Mouse (Mus musculus) liver, adult 2 months (tissue): ENCODE results near the gene Psrc1. TPM values are rescaled to one million over a fixed set of nuclear protein-coding genes. Genes with fewer than 3 reads are reported as not detected.

ENCODE experiments used
- DNase-seq: peaks from one replicate; pipeline ENCODE4 v3.0.0-alpha.2; 2011; ENCODE audit warnings: low read depth, low spot score; ENCODE audit errors: extremely low read depth
- H3K27ac ChIP-seq: fragments of 200-500 bp; replicated peaks from 2 replicates; pipeline ENCODE4 v1.5.1; 2012; ENCODE audit warnings: low read depth, mild to moderate bottlenecking, control low read depth, inconsistent platforms, low read length; ENCODE audit not compliant: insufficient read depth
- H3K27me3 ChIP-seq: fragments of 200-500 bp; 2 replicates; pipeline ENCODE4 v1.6.1; 2012; ENCODE audit warnings: mild to moderate bottlenecking, moderate library complexity, low read length, inconsistent platforms; ENCODE audit not compliant: control insufficient read depth, insufficient read depth
- H3K36me3 ChIP-seq: fragments of 200-500 bp; 2 replicates; pipeline ENCODE4 v1.6.1; 2012; ENCODE audit warnings: low read length, inconsistent platforms; ENCODE audit not compliant: control insufficient read depth, insufficient read depth
- H3K4me1 ChIP-seq: fragments of 200-500 bp; 2 replicates; pipeline ENCODE4 v1.6.1; 2011; ENCODE audit warnings: low read length; ENCODE audit not compliant: control insufficient read depth, insufficient read depth
- H3K4me3 ChIP-seq: fragments of 200-500 bp; 2 replicates; pipeline ENCODE4 v1.5.1; 2011; ENCODE audit warnings: low read depth, mild to moderate bottlenecking, control low read depth, low read length, moderate library complexity; ENCODE audit not compliant: insufficient read depth
- H3K79me2 ChIP-seq: fragments of 200-500 bp; 2 replicates; pipeline ENCODE4 v1.6.1; 2012; ENCODE audit warnings: inconsistent platforms, mild to moderate bottlenecking, low read length, moderate library complexity; ENCODE audit not compliant: control insufficient read depth, insufficient read depth
- H3K9ac ChIP-seq: fragments of 200-500 bp; 2 replicates; pipeline ENCODE4 v1.6.1; 2012; ENCODE audit warnings: low read depth, mild to moderate bottlenecking, control low read depth, inconsistent platforms, low read length
- CTCF ChIP-seq: fragments of 200-500 bp; IDR thresholded peaks from 2 replicates; pipeline ENCODE4 v1.5.1; 2011; ENCODE audit warnings: low read depth, low read length, control low read depth
- POLR2A ChIP-seq: fragments of 200-500 bp; IDR thresholded peaks from 2 replicates; pipeline ENCODE4 v1.6.1; 2011; ENCODE audit warnings: low read length, control low read depth; ENCODE audit not compliant: insufficient read depth; ENCODE audit errors: extremely low read depth
- WGBS: fragments of 180-500 bp; shearing (Covaris S2); methylation state at CpG from one replicate; pipeline ENCODE4 v1.1.7; 2018; 5-methylcytosine and 5-hydroxymethylcytosine counted together
- polyA plus RNA-seq: library from polyadenylated mRNA; depleted of rRNA; stranded (reverse); fragments of >200 nt; gene quantifications from 2 replicates; pipeline ENCODE4 v1.2.3, GENCODE M21; 2012
- total RNA-seq: library from RNA; depleted of rRNA; stranded (reverse); fragments of >200 nt; gene quantifications from 2 replicates; pipeline ENCODE4 v1.2.3, GENCODE M21; 2014

Psrc1 gene
- total and polyA plus RNA-seq, 2 experiments: 0.37 TPM; not detected in 1

- Histone ChIP-seq H3K4me1 (no peaks in the 10 kb centered on the region), H3K79me2 (no peaks in the 10 kb centered on the region), H3K36me3 (peaks cover 18% of the 10 kb centered on the region), H3K27me3 (no peaks in the 10 kb centered on the region), H3K27ac (no peak overlapping the region), H3K9ac (no peak overlapping the region), H3K4me3 (no peak overlapping the region)
- no peak for TF ChIP-seq POLR2A
- no peak for TF ChIP-seq CTCF
- WGBS: 55% methylated on average over 6 of the region's 6 CpGs
- no peak for DNase-seq
Observed at GRCm38 (mm10) chr3:108423006-108423405, 39.4 kb downstream of the Psrc1 start.

- WGBS: 34% methylated on average over 11 of the region's 11 CpGs
- DNase-seq: no peak
- H3K9ac ChIP-seq: no peak overlapping the region
- no peaks in the 10 kb centered on the region for H3K27me3 ChIP-seq
- H3K4me3 ChIP-seq: no peak overlapping the region
- H3K36me3 ChIP-seq: peaks cover 28% of the 10 kb centered on the region
- H3K27ac ChIP-seq: no peak overlapping the region
- TF ChIP-seq POLR2A (no peak), CTCF (no peak)
- H3K79me2 ChIP-seq: no peaks in the 10 kb centered on the region
- H3K4me1 ChIP-seq: no peaks in the 10 kb centered on the region
Observed at GRCm38 (mm10) chr3:108423844-108424801, 40.5 kb downstream of the Psrc1 start.

- H3K27ac ChIP-seq: no peak overlapping the region
- TF ChIP-seq POLR2A: no peak
- no peak for TF ChIP-seq CTCF
- WGBS: 96% methylated on average over 7 of the region's 7 CpGs
- no peaks in the 10 kb centered on the region for H3K4me1 ChIP-seq
- H3K9ac ChIP-seq: no peak overlapping the region
- H3K36me3 ChIP-seq: peaks cover 37% of the 10 kb centered on the region
- H3K27me3 ChIP-seq: no peaks in the 10 kb centered on the region
- no peak overlapping the region for H3K4me3 ChIP-seq
- H3K79me2 ChIP-seq: no peaks in the 10 kb centered on the region
- DNase-seq: no peak
Observed at GRCm38 (mm10) chr3:108424944-108425623, 41.4 kb downstream of the Psrc1 start.

GRCm38 (mm10) chr3:108425624-108426018 is 42.0 kb downstream of the Psrc1 start:
- no peaks in the 10 kb centered on the region for H3K27me3 ChIP-seq
- H3K36me3 ChIP-seq: peaks cover 38% of the 10 kb centered on the region
- H3K4me3 ChIP-seq: no peak overlapping the region
- H3K27ac ChIP-seq: no peak overlapping the region
- H3K79me2 ChIP-seq: no peaks in the 10 kb centered on the region
- TF ChIP-seq POLR2A: no peak
- TF ChIP-seq CTCF: no peak
- no peak for DNase-seq
- no peak overlapping the region for H3K9ac ChIP-seq
- no peaks in the 10 kb centered on the region for H3K4me1 ChIP-seq
- 95% methylated on average over 6 of the region's 6 CpGs for WGBS

- H3K36me3 ChIP-seq: peaks cover 75% of the 10 kb centered on the region
- DNase-seq: no peak
- no peaks in the 10 kb centered on the region for H3K4me1 ChIP-seq
- no peaks in the 10 kb centered on the region for H3K27me3 ChIP-seq
- TF ChIP-seq POLR2A: no peak
- no peak for TF ChIP-seq CTCF
- no peak overlapping the region for H3K27ac ChIP-seq
- no peak overlapping the region for H3K4me3 ChIP-seq
- H3K79me2 ChIP-seq: no peaks in the 10 kb centered on the region
- 92% methylated on average over 13 of the region's 13 CpGs for WGBS
- no peak overlapping the region for H3K9ac ChIP-seq
Observed at GRCm38 (mm10) chr3:108432542-108433187, 49.0 kb downstream of the Psrc1 start.
